Mouse (Mus musculus) embryo, embryonic 11.5 days (tissue): ENCODE measurements around the gene Trim61.

Experiments used
- DNase-seq: peaks from one replicate; pipeline ENCODE4 v3.0.0-alpha.2; 2012; ENCODE audit warnings: low read depth, low spot score

The Trim61 gene

DNA sequence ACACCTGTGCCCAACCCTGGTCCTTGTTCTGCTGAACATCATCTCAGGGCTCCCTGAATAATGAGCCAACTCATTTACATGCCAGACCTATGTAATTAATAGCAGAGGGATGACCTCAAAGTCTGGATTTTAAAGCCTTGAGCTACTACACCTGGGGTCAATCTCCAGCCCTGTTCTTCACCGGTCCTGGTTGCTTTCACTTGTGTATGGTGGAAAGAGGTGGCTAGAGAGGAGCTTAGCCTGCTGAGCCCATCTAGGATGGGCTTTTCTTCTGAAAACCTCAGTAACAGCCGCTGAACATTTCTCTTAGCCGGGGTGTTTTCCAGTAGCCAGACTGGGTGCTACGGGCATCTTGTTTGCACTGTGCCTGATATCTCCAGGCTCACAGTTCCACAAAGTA is 30.6 kb downstream of the Trim61 start, which contains the start of gene Trim75:
Trim75 (minus strand) TSS at position 101 of the 400 bp plus-strand sequence.
- no peak for DNase-seq

DNA sequence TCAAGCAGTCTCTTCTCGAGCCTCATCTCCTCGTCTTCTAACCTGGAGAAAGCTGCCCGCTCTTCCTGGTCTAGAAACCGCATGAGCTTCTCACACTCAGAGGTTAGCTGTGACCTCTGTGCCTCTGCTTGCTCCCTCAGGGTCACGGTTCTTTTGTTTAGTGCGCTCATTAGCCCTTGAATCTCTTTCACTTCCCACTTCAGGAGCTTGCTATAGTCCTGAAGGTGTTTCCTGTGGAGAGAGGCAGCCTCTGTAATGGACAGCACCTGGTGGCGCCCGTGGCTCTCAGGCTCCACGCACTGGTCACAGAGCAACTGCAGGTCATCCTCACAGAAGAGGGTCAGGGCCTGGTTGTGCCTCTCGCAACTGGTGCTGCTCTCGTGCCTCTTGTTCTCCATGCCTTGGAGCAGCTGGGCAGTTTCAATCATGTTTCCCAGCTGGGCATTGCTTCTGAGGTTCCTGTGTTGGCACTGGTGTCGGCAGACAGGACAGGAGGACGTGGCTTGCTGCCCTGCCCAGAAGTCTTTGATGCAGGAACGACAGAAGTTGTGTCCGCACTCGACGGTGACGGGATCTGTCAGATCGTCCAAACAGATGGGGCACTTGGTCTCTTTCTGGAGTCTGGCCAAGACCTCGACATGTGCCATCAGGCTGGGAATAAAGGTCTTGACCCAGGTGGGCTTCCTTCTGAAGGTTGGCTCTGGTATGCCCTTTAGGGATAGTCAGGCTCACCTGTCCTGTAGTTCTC is 35.0 kb downstream of the Trim61 start:
- no peak for DNase-seq
